Mouse (Mus musculus) liver, embryonic 14.5 days (tissue): ENCODE measurements at regions not wholly inside any gene's neighbourhood (a gene's known extent, or its start where the extent isn't known, plus 50 kb on each side); places are given as distances from the start of the nearest gene placed in this dataset.

ENCODE experiments used
- CTCF ChIP-seq: IDR thresholded peaks from 2 replicates; pipeline ENCODE4 v1.5.1; 2016; ENCODE audit warnings: antibody characterized with exemption, low read depth, control low read depth
- EP300 ChIP-seq: IDR thresholded peaks from 2 replicates; pipeline ENCODE4 v1.6.1; 2016; ENCODE audit warnings: antibody characterized with exemption, low read depth

GRCm38 (mm10) chr3:39062415-39062814, 175.7 kb downstream of the Fat4 start:
- TF ChIP-seq CTCF (no peak), EP300 (no peak)
